Mouse (Mus musculus): ENCODE data around the gene Zfp42.
"Not testable (repeated sequence)": the region's sequence is repeated elsewhere in the genome, so short reads cannot be mapped to it uniquely, and the experiment has no call there.

Gene Zfp42

GRCm38 (mm10) chr8:43306896-43307295 is at the start of gene Zfp42:
TSS of gene Zfp42 (minus strand) at chr8:43306980.
- DNase-seq = no peak

GRCm38 (mm10) chr8:43356069-43356770 is 49.4 kb upstream of the Zfp42 start:
- no peak for DNase-seq

GRCm38 (mm10) chr8:43352241-43352640 is 45.5 kb upstream of the Zfp42 start:
- not testable (repeated sequence) for DNase-seq

GRCm38 (mm10) chr8:43338555-43338954 is 31.8 kb upstream of the Zfp42 start:
- DNase-seq = no peak

- DNase-seq = peak; percentile 6
Measured at GRCm38 (mm10) chr8:43333465-43333864, 26.7 kb upstream of the Zfp42 start.

- DNase-seq = no peak
Measured at GRCm38 (mm10) chr8:43331657-43332056, 24.9 kb upstream of the Zfp42 start.

- DNase-seq = no peak
Measured at GRCm38 (mm10) chr8:43329913-43330705, 23.3 kb upstream of the Zfp42 start.

- DNase-seq = no peak
Measured at GRCm38 (mm10) chr8:43328666-43329065, 21.9 kb upstream of the Zfp42 start.

GRCm38 (mm10) chr8:43320771-43321170 is 14.0 kb upstream of the Zfp42 start:
- no peak for DNase-seq

GRCm38 (mm10) chr8:43308213-43308612 is 1.4 kb upstream of the Zfp42 start:
- no peak for DNase-seq

GRCm38 (mm10) chr8:43305676-43306075 is 1.1 kb downstream of the Zfp42 start:
- no peak for DNase-seq

- DNase-seq = no peak
Measured at GRCm38 (mm10) chr8:43299796-43300195, 7.0 kb downstream of the Zfp42 start.

GRCm38 (mm10) chr8:43295826-43296225 is 11.0 kb downstream of the Zfp42 start:
- no peak for DNase-seq

GRCm38 (mm10) chr8:43294191-43294590 is 12.6 kb downstream of the Zfp42 start:
- DNase-seq = no peak

GRCm38 (mm10) chr8:43290424-43291111 is 16.2 kb downstream of the Zfp42 start:
- no peak for DNase-seq

- no peak for DNase-seq
Measured at GRCm38 (mm10) chr8:43289781-43290180, 17.0 kb downstream of the Zfp42 start.

- no peak for DNase-seq
Measured at GRCm38 (mm10) chr8:43288840-43289239, 17.9 kb downstream of the Zfp42 start.

GRCm38 (mm10) chr8:43287456-43287855 is 19.3 kb downstream of the Zfp42 start:
- no peak for DNase-seq

GRCm38 (mm10) chr8:43283231-43283630 is 23.5 kb downstream of the Zfp42 start:
- no peak for DNase-seq

GRCm38 (mm10) chr8:43278397-43278796 is 28.4 kb downstream of the Zfp42 start:
- DNase-seq = no peak

GRCm38 (mm10) chr8:43260961-43261360 is 45.8 kb downstream of the Zfp42 start:
- DNase-seq = no peak

GRCm38 (mm10) chr8:43257886-43258285 is 48.9 kb downstream of the Zfp42 start:
- no peak for DNase-seq

- DNase-seq = no peak
Measured at GRCm38 (mm10) chr8:43255695-43256094, 51.1 kb downstream of the Zfp42 start.

GRCm38 (mm10) chr8:43251653-43252052 is 55.1 kb downstream of the Zfp42 start:
- no peak for DNase-seq
